Mouse (Mus musculus) right cerebral cortex, adult 18-20 months (tissue): Measurements from ENCODE around the gene Olfr1348.
"Not testable (repeated sequence)": the region's sequence is repeated elsewhere in the genome, so short reads cannot be mapped to it uniquely, and the experiment has no call there.

ENCODE experiments used
- DNase-seq: peaks from one replicate; pipeline ENCODE4 v3.0.0; 2022; ENCODE audit warnings: mixed read lengths

Gene Olfr1348

GRCm38 (mm10) chr7:6508648-6509047, at the start of gene Olfr1348:
Gene Olfr1348, minus strand, starts transcription at chr7:6508748.
- DNase-seq = no peak

DNA sequence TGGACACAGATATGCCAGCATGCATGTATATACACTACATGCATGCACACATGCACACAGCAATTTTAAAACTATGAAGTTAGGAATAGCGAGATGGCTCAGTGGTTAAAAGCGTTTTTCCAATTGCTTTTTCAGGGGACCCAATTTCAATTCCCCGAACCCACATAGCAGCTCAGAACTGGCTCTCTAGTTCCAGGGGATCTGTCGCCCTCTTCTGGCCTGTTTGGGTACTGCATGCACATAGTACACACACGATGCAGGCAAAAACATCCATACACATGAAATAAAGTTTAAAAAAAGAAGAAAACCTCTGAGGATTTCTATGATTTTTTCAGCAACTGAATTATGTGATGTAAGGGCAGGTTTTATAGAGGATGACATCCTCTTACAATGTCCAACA, 17.6 kb upstream of the Olfr1348 start:
- no peak for DNase-seq

GRCm38 (mm10) chr7:6525001-6525400, 16.5 kb upstream of the Olfr1348 start:
- no peak for DNase-seq

DNA sequence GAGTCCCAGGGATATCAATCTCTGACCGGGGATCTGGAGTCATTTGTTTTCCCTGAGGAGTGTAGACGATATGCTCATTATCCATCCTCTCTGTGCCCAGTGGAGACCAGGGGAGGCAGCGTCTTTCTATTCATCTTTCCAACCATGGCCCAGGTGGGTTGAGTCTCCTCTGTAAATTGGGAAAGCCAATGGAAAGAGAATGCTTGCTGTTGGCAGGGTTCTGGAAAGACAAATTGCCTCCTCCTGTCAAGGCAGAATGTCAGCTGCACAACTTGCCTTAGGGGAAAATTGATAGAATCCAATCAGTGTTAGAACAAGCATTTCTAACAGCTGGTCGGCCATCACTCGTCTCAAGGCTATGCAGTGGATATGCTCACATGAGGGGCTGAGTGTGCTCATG, 14.3 kb upstream of the Olfr1348 start, which contains the start of gene Olfr1349:
Olfr1349 (minus strand) TSS at position 101 of the 400 bp plus-strand sequence.
- DNase-seq = no peak

DNA sequence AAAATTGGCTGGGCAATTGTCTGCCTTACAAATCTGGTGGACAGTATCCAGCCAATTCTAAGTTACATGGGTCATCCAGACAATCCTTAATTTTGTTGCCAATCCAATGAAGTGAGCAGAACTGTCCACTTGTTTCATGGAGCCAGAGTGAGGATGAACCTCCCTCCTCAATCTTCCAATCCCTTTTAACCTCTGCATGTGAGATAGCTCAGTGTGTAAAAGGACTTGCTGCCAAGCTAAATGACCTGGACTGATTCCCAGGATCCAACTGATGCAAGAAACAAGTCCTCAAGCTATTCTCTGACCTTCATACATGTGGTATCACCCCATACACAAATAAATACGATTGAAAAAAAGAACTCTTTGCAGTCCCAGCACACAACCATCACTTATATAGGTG, 13.1 kb upstream of the Olfr1348 start:
- no peak for DNase-seq

- no peak for DNase-seq
Observed at GRCm38 (mm10) chr7:6499655-6500054, 8.9 kb downstream of the Olfr1348 start, which contains the start of gene Olfr1347. Gene Olfr1347, minus strand, starts transcription at chr7:6499755.

DNA sequence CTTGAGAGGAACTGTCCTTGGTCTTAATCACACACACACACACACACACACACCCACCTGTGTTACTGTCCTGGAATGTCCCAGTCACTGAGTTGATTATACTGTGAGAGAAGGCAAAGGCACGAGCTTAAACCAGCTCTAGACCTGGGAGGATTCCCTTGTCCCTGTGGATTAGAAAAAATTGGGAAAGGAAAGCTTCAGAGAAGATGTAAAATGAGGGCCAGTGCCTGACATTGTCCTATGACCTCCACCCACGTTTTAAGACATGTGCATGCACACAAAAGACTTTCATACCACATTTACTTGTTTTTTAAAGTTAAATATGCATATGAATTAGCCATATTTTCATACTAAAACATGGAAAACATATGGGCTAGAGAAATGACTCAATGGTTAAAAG, 21.7 kb downstream of the Olfr1348 start, which contains the start of gene Olfr5:
Olfr5 (minus strand) TSS at position 101 of the 400 bp plus-strand sequence.
- no peak for DNase-seq

DNA sequence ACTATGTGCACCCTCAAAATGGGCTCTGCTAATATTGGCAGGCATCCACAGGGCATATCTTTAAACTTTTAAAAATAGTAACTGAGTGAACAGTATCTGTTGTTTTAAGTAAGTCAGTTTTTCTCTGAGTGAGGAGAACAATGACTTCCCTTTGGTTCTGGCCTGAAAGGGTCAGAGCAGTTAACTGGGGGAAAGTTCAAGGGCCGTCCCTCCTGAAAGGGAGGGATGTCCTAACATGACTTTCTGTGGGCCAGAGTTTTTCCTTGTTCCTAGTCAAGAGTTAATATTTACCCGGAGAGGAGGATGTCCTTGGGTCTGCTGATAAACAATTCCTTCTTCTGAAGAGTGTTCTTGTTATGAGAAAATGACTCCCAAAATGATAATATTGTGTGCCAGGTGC, 30.9 kb downstream of the Olfr1348 start:
- not testable (repeated sequence) for DNase-seq

DNA sequence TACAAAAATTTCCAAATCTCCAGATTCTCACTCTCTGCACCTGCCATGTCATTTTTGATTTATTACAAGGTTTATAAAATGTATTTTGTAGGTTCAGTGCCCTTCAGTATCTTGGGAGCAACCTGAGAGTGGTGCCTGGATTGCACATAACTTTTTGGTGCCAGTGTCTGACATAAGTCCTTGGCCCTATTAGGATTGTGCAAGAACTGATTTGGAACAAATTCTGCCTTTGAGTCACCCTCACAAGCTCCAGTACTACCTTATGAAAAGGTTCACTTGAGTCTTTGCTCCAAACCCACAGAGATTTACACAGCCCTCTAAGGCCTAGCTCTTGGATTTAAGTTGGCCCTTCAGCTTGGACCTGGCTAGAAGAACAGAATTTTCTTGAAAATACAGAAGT, 41.6 kb downstream of the Olfr1348 start, which contains the start of gene Olfr1346:
Olfr1346 (plus strand) TSS at position 151 of the 400 bp plus-strand sequence.
- DNase-seq = no peak

DNA sequence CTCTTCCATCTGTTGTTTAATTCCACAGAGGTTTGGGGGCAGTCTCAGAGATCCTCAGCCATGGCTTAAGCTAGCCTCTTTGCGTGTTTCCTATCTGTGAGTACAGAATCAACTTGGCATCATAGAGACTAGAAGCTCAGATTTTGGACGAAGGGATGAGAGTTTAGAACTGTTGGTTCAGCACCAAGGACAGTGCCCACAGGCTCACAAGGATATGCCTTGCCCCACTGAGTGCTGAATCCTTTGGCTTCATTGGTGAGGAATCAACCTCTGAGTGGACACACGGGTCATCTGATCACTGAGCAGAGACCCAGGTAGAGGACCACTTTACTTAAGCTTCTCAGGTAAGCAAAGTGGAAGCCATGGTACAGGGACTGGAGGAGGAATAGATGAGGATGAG, 52.1 kb downstream of the Olfr1348 start:
- DNase-seq = no peak

GRCm38 (mm10) chr7:6455868-6456267, 52.7 kb downstream of the Olfr1348 start, which contains the start of gene Olfr1336:
Gene Olfr1336, plus strand, starts transcription at chr7:6456168.
- no peak for DNase-seq
